Mouse (Mus musculus) layer of hippocampus, postnatal 14 days (tissue): ENCODE data around the gene Plxdc1. TPM values are rescaled to one million over a fixed set of nuclear protein-coding genes. Genes with fewer than 3 reads are reported as not detected.

ENCODE experiments used
- DNase-seq, 2 experiments: peaks; one replicate each; pipeline ENCODE4 v3.0.0; 2021 to 2022; ENCODE audit warnings: low spot score in 2 of 2, mixed read lengths in 1 of 2
- long read RNA-seq, 2 experiments: library from polyadenylated mRNA; stranded (forward); transcript quantifications; one replicate each; pipeline ENCODE4 v2.0.0; 2021
- total RNA-seq, 2 experiments: library from RNA; stranded (reverse); gene quantifications; 2 replicates each; pipeline ENCODE4 v1.2.3; 2021

Plxdc1 gene
- 1 to 10 TPM; 7.9 to 9.6 TPM for total RNA-seq
- long read RNA-seq, experiment 1, transcript Plxdc1-201 (14 exons, 2,881 nt), result major isoform, 9 of 10 reads
- long read RNA-seq, experiment 1, partial matches to known transcripts, result 0 of 10 reads
- long read RNA-seq, experiment 1, other reads (novel, unspliced or antisense), result 1 of 10 reads
- long read RNA-seq, experiment 2, transcript Plxdc1-201 (14 exons, 2,881 nt), result major isoform, 6 of 16 reads
- long read RNA-seq, experiment 2, partial matches to known transcripts, result 1 of 16 reads
- long read RNA-seq, experiment 2, other reads (novel, unspliced or antisense), result 8 of 16 reads

DNA sequence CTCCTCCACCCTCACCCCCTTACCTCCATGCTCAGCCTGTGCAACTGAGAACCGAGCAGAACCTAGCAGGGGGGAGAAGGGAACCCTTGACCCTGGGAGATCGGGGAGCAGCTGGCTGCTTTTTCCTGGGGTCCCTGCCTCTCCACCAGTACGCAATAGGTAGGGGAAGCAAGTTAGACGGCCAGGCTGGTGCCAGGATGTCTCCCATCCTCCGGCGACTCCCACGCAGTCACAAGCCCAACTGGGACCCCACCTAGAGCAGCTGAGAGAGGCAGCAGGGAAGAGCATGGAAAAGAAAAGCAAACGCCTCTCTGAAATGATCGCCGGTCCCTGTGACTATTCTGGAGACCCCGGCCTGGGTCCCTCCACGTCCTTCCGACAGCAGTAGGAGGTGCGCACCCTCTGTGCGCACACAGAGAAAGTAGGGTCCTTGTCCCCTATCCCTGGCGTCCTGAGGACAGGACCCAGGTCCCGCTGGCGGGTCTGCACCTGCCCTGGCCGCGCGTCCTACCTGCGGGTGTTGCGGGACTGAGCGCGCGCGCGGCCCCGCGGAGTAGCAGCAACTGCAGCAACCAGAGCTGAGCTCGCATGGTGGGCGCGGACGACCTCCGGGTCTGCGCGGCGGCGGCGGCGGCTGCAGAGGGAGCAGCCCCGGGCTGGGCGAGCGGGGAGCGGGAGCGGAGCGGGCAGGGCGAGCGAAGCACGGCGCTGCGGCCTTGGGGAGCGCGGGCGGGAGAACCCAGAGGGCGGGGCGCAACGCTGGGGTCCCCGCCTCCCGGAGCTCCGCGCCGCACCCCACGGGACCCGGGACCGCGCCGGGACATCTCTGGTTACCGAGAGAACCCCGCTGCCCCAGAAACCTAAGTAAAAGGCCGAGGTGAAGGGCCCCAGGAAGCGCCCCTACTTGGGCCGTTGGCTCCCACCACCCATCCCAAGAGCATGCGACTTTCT lies at the start of gene Plxdc1:
Plxdc1 (minus strand) TSS at position 718 of the 951 bp plus-strand sequence.
- no peak for DNase-seq

DNA sequence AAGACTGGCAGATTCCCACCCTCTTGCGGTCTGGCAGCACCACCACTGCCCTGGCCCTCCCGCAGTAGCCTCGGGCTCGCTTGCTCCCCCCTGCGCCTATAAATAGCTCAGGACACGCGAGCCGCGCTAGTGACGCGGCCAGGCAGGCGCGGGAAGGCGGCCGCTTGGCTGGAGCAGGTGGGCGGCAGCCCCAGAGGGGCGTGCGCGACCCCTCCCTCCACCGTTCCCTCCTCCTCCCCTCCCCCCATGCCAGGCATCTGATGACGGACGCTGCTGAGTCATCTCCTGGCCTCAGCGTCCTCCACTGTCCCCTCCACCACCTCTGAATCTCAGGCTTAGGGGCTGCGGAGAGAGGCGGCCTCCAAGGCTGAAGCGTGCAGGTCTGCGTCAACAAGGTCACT lies 49.7 kb upstream of the Plxdc1 start:
- DNase-seq, result no peak

DNA sequence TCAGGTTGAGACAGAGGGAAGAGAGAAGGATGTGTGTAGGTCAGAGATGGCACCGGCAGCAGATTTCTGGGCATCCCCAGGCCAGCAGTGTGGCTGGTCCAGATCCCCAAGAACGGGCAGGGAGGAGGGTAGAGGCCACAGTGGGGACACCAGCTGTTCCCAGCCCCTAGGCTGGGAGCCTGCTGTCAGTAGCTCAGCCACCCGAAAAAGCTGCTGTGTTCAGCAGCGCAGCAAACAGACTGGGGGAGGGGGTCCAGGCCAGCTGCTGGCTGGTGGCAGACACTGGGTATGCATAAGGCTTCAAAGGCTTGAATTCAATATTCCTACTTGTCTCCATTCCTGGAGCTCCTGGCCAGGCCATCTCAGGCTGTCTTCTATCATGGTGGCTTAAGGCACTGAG lies 48.6 kb upstream of the Plxdc1 start:
- no peak for DNase-seq

DNA sequence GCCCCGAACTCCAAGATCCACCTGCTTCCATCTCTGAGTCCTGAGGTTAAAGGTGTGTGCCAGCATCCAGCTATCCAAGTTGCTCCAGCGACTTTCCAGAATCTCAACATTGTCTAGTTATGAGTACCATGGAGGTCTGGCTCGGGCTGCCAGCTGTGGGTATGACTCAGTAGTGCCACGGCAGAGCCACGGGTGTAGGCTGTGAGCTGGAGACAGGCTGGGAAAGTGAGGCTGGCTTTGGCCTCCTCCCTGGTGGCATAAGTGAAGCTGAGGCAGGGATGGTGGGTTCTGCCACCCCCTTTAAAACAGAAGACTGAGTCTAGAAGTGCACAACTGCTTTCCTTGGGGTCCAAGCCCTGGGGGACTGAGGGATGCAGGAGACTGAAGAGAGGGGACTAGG lies 47.8 kb upstream of the Plxdc1 start:
- no peak for DNase-seq

DNA sequence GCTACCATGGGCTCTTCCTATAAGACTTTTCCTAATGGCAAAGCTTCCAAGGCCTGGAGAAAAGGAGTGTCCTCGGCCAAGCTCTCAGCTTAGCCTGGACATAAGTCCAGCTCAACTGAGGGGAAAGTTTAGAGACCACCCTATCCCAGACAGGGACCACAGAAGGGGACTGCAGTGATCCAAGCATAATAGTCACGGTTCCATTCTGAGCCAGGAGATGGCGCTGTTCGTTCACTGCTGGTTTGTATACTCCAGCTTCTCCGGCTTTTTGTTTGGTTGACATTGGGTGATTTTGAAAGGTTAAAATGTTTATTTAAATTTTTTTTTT lies 45.2 kb upstream of the Plxdc1 start:
- DNase-seq, result peak; percentile 82 to 85

DNA sequence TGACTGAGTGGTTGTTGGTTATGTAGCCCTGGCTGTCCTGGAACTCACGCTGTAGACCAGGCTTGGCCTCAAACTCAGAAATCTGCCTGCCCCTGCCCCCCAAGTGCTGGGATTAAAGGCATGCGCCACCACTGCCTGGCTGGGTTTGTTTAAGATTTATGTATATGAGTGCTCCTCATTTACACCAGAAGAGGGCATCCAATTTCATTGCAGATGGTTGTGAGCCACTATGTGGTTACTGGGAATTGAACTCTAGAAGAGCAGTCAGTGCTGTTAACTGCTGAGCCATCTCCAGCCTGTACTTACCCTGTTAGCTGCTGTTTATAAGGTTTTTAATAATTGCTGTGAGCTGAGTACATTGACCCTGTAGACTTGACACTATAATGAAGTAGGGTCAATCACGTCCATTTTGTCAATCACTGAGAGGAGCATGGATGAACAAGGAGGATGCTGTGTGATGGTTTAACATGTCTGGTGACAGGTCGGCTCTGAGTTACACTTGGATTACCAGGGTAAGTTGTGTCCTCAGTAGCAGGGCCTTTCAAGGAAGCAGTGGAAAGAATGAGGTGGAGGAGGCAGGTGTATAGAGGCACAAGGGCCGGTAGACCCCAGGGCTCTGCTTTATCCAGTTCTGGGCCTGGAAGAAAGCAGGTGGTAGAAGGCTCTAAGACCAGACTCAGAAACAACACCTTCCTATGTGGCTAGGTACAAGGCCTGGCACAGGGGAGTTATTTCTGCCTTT lies 44.6 kb upstream of the Plxdc1 start:
- no peak for DNase-seq

DNA sequence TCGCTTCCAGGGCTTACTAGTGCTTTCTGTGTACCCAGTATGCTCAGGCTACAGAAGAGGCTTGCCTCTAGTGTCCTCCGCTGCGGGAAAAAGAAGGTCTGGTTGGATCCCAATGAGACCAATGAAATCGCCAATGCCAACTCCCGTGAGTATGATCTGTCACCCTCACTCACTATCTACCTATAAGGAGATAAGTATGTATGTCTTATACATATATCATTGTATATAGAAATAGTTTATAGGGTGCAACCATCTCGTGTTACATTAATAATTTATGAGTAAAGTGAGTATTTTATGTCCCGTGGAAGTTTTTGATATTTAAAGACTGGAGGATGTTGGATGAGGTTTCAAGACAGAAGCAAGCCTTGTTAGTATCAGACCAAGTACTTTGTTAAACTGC lies 41.5 kb upstream of the Plxdc1 start:
- no peak for DNase-seq

DNA sequence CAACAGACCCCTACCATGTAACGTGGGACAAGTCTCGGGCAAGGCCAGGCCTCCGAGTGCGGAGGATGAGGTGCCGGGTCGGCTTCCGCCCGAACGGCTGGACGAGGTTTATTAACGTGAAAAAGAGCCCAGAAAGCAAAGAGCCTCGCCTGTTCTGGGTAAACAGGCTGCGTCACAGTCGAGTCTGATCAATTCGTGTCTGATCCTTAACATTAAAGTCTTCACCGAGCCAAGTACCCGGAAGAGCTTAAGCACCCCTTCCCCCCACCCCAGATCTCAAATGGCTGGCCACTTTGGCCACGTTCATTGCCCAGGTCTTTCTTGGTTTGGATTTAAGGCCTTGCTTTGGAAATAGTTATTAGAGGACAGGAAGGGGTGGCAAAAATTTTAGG lies 41.0 kb upstream of the Plxdc1 start:
- DNase-seq, result no peak

DNA sequence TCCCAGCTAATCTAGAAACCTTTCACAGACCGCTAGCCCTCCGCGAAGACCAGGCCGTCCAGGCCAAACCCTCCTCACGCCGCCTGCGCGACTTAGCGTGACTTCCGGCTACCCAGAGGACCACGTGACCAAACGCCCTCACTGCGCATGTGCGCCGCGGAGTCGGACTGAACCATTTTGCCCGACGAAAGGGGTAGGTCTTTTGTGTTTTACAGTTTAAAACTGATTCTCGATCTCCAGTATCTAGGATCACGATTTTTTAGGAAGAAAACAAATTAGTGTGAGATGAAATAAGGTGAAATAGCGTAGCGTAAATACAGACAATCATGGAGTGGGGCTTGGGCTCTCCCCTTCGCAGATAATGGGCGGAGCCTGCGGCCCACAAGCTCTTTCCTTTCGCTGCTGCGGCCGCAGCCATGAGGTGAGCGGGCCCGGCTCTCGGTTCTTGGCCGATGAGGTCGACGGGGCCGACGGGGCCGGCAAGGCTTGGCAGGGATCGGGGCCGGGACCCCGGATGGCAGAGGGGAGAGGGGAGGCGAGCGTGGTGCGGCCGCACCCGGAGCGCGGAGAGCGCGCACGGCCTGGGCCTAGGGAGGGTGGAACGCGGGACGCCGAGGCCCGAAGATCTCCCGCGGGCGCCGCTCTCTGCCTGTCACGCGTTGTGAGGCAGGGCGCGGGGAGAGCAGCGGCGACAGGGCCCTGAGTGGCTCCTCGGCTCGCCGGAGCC lies 40.5 kb upstream of the Plxdc1 start, which contains the start of gene Rpl19:
Rpl19 (plus strand) TSS at position 141 of the 727 bp plus-strand sequence.
- peak; percentile 95 for DNase-seq

DNA sequence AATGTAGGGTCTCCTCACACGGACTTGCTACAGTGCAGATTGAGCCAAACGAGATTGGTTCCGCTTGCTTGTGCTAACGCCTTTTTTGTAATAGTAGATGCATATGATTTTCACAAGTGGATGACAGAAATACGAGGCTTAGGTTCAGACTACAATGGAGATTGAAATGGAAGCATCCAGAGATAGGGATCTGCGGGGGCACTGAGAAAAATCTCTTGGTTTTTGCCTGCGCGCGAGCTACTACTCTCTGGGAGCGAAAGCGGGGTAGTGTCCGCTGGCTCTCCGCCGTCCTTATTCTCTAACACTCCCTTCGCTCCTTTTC lies 40.0 kb upstream of the Plxdc1 start:
- DNase-seq, result no peak

DNA sequence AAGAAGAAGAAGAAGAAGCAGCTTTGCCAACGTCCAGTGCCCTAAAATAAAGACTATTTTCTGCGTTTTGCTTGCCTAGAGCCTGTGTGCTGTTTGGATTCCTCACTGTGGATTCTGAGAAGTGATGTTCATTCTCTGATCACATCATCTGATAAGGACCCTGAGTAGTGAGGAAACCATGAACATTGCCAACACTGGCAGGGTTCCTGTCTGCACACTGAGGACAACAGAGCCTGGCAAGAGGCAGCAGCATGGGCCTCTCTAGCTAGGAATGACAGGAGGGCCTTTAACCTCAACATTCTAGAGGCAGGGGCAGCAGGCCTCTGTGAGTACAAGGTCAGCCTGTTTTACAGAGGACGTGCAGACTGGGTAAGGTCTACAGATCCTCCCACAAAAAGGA lies 38.3 kb upstream of the Plxdc1 start:
- DNase-seq, result no peak

DNA sequence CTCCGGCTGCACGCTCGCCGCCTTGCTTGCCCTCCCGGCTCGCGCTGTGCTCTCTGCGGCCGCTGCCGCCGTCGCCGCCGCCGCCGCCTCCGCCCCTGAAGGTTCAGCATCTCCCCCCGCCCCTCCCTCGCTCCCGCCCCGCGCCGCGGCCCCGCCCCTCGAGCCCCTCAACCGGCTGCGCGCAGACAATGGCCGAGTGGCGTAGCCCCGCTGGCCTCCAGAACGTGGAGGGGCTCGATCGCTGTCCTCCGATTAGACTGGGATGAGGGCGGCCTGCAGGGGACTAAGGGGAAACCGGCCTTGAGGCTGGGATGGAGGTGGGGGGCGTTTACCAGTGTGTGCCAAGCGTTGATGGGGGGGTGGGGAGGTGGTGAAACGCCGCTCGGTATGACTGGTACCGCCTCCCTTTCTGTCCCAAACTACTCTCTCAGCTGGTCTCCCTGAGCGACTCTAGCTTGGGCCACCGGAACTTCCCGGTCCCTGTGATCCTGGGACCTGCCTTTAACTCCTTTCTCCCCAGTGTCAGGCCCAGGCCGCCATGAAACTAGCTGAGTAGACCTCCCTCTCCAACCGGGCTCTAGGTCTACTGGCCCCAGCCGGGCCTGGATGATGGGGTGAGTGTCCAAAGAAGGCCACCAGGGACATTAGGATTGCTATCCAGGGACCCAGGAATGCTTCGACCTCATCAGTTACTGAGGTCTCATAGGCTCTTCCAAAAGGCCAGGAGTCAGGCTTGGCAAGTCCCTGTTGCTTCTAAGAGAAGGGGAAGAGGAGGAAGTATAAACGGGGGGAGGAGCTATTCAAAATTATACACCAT lies 36.5 kb upstream of the Plxdc1 start, which contains the start of gene Cacnb1:
Cacnb1 (minus strand) TSS at position 480 of the 817 bp plus-strand sequence.
- DNase-seq, result peak in 1 of 2 experiments; percentile 71

DNA sequence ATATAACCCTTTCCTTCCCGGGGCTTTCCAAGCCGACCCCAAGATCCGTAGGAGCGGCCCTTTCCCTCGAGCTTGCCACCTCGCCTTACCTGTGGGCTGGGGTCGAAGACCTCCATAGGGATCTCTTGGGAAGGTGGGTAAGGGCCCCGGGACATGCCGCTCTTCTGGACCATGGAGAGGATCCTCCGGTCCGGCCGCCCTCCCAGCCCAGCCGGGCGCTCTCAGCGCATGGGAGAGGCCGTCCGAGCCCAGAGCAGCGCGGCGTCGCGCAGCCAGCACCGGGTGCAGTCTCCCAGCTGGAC lies 36.0 kb upstream of the Plxdc1 start:
- DNase-seq, result no peak

DNA sequence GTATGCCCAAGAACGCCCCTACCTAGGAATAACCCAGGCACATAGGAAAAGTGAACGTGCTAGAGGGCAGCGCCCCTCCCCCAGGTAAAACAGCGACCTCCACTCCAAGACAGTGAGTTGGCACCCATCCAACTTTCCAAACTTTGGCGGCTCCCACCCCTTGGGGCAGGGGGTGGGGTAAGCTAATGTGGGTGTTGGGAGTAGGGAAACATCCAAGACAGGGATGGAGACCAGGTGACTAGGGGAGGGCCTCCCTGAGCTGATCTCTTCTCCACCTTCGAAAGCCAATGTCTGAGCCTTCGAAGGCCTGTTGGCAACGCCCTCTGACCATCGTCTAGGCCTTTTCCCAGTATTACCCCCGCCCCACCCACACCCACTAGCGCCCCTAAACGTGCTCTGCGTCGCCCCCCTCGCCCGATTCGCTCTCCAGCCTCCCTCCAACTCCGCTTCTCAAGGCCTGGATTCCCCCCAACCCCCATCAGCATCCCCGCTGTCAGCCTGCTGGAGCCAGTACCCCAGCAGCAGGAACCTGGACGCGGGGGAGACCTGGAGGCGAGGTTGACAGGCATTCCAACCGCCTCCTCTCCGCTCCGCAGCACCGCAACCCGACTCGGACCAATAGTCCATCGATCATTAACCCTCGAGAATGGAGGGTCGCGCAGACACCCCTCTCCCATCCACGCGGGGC lies 35.5 kb upstream of the Plxdc1 start:
- DNase-seq, result peak in 1 of 2 experiments; percentile 72

DNA sequence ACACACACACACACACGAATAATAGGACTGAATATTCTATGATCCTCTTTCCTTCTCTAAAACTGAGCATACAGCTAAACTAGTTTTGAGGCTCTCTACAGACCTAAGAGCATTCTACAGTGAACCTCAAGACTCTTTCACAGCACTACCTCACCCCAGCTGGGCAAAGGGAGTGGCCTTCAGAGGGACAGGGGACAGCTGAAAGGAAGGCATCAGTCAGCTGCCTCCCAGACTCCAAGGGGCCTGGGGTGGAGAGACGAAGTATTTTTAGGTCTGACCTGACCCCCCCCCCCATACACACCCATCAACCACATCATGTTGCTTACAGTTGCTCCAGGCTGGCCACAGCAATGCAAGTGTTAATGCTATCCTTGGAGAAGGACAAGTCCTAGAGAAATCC lies 34.9 kb upstream of the Plxdc1 start:
- DNase-seq, result no peak

DNA sequence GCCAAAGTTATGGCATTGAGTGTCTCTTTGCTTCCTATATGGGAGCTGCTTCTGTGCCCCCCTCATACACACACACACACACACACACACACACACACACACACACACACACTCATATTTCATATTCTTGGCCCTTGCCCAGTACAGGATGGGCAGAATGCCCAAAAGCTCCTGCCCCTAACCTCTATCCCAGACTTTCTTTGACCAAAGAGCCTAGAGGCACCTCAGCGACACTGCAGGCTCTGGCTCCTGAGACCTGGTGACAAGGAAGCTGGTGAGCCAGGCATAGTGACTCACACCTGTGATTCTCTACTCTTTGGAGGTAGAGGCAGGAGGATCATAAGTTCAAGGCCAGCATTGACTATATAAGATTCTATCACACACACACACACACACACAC lies 34.5 kb upstream of the Plxdc1 start:
- no peak for DNase-seq

DNA sequence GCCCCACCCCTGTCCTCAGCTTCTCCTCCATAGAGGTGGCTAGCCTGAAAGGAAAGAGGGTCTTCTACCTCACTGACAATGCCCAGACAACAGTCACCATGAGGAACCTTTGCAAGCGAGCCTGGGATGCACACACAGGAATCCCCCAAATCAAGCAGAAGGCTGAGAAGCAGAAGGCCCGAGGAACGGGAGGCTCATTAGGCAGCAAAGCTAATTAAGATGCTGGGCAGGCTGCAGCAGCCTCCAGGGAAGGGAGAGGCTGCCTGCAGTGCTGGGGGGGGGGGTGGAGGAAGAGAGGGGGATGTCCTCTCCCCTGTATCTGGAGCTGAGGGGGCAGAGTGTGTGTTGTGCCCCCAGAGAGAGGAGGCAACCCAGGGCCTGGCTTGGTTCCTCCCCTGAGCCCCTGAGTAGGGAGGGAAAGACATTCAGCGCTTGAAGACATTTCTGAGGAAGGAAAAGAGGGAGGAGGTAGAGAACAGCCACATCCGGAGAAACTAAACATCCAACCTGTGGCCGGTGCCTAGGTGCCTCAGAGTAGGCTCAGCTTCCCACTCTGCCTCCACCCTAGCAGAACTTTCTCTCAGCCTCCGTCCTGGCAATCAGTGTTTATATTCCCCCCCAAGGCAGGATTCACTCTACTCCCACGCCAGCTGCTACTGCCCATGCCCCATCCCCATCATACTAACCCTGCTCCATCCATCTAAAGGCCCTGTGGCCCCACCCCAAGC lies 33.8 kb upstream of the Plxdc1 start:
- no peak for DNase-seq

DNA sequence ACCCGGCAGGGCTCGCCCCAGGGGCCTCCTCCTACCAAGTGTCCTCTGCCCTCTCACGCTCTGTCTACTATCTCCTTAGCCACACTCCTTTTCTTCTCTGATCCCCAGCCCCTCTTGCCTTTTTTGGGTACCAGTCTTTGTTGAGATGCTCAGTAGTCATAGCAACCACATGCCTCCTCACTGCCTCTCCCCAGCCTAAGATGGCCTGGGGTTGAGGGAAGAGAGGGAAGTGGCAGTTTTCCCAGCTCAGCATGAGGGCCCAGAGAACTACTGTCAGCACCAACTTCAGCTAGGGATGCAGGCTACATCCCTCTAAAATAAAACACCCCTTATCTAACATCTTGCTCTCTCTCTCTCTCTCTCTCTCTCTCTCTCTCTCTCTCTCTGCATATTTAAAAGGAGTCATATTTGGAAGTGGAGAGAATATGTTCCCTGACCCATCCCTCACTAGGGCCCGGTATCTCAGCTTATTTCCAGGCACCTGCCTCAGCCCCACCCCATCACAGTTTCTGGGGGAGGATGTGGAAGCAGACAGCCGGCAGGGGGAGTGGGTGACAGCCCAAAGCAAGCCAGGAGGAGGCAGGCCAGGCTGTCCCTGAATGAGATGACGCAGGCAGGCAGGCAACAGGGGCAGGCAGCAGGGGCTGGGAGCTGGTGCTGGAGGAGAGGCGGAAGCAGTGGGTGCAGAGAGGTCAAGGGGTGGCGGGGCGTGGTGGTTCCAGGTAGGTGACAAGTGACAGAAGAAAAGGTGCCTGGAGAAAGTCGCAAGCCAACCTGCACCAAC lies 32.8 kb upstream of the Plxdc1 start:
- DNase-seq, result peak; percentile 69 to 83
